Mouse (Mus musculus): ENCODE data around the gene Trit1.

DNA sequence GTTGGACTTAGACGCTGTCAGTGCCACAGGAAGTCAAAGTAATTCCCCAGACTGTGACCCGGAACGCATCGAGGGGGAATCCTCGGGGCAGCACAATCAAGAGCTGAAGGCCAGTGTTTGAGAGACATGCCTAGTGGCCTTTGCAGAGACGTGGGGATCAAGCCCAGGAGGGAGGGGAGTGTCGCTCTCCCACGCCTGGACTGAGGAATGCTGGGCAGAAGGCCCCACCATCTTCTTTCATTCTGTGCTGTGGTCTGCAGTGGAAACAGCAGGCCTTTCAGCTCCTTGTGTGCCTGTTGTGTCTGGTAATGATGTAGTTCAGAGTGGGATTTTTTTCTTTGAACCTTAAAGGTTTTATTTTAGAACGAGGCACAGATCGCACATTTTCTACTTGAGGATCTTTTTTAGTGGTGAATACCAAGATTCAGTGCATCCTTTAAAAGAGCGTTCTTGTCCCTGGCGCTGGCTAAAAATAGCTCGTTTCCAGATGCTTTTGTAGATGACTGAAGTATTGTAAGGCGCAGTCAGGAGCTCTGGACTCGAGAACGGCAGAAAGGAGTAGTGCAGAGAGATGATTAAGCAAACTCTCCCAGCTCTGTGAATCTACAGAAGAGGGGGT is 37.9 kb downstream of the Trit1 start:
- no peak for TF ChIP-seq GATA1 (IDR thresholded peaks at IDR 0.05; ENCODE audit: low read length)
- TF ChIP-seq TAL1 (IDR thresholded peaks at IDR 0.05; ENCODE audit: low read length), result no peak
